Mouse (Mus musculus) bone marrow macrophage, adult 2 months (primary cell): ENCODE data around the gene Pyroxd2.

Experiments used
- CTCF ChIP-seq: IDR thresholded peaks from 2 replicates; pipeline ENCODE4 v1.5.1; 2012; ENCODE audit warnings: low read depth, mild to moderate bottlenecking, low read length, moderate library complexity
- POLR2A ChIP-seq: IDR thresholded peaks from 2 replicates; pipeline ENCODE4 v1.6.1; 2012; ENCODE audit warnings: mild to moderate bottlenecking, low read depth, low read length, borderline replicate concordance

GRCm38 (mm10) chr19:42770141-42770872 lies 17.7 kb upstream of the Pyroxd2 start:
- TF ChIP-seq CTCF (no peak), POLR2A (no peak)
